8 mouse cellular contexts compared by ENCODE assay signal in the genomic region with DNA sequence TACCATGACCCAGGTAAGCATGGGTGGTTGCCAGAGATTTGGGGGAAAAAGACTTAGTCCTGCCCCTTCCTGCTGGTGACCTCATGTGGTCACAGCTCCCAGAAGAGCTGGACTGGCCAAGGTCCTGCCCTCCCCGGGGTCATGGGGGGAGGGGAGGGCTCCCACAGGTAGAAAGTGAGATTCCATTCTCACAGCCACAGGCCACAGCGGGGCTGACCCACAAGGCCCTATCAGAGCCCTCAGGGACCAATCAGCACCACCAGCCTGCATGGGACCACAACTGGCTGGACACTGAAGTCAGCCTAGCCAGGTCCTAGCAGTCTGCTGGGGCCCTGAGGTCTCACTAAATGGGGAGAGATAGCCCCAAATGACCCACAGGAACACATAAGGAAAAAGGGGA.
DNase-seq lines count a peak whose midpoint lies in the region; ATAC-seq lines count a peak whose summit lies in the region.

No protein-coding gene starts in this region.

- H3K9me3 ChIP-seq in heart, embryonic 15.5 days (replicated peaks), result no peaks in the 10 kb centered on the region
- H3K9me3 ChIP-seq in embryonic facial prominence, embryonic 12.5 days, result no peaks in the 10 kb centered on the region
- no peaks in the 10 kb centered on the region for H3K9me3 ChIP-seq in hindbrain, embryonic 16.5 days (ENCODE audit: control insufficient read depth, low read length)
- no peaks in the 10 kb centered on the region for H3K9me3 ChIP-seq in midbrain, embryonic 15.5 days

- DNase-seq in heart, postnatal 25 days (ENCODE audit: low spot score), result no peak
- no peak for DNase-seq in spleen, adult 12 weeks (ENCODE audit: low spot score)
- no peak for DNase-seq in left cerebral cortex, postnatal 25 days (ENCODE audit: low spot score in 2 of 2)
- no peak for DNase-seq in urinary bladder, postnatal 4 days (ENCODE audit: low spot score in 2 of 2)

- peak overlapping the region; percentile 59; the same call in 1 of the 2 replicates for H3K4me3 ChIP-seq in heart, embryonic 15.5 days
- peak overlapping the region; percentile 40; the same call in 1 of the 2 replicates for H3K4me3 ChIP-seq in embryonic facial prominence, embryonic 12.5 days
- no peak overlapping the region for H3K4me3 ChIP-seq in hindbrain, embryonic 16.5 days (ENCODE audit: low read length)
- H3K4me3 ChIP-seq in midbrain, embryonic 15.5 days, result no peak overlapping the region

- no peaks in the 10 kb centered on the region for H3K36me3 ChIP-seq in heart, embryonic 15.5 days
- H3K36me3 ChIP-seq in embryonic facial prominence, embryonic 12.5 days, result no peaks in the 10 kb centered on the region
- no peaks in the 10 kb centered on the region for H3K36me3 ChIP-seq in hindbrain, embryonic 16.5 days (ENCODE audit: control insufficient read depth, insufficient read depth, low read length)
- no peaks in the 10 kb centered on the region for H3K36me3 ChIP-seq in midbrain, embryonic 15.5 days (replicated peaks)

- no peaks in the 10 kb centered on the region for H3K27me3 ChIP-seq in heart, embryonic 15.5 days
- no peaks in the 10 kb centered on the region for H3K27me3 ChIP-seq in embryonic facial prominence, embryonic 12.5 days
- H3K27me3 ChIP-seq in hindbrain, embryonic 16.5 days (replicated peaks; ENCODE audit: control insufficient read depth, insufficient read depth, low read length), result no peaks in the 10 kb centered on the region
- no peaks in the 10 kb centered on the region for H3K27me3 ChIP-seq in midbrain, embryonic 15.5 days (replicated peaks)

- 25% methylated on average over 2 of the region's 2 CpGs for WGBS in heart, embryonic 15.5 days
- WGBS in embryonic facial prominence, embryonic 12.5 days, result 49% methylated on average over 2 of the region's 2 CpGs
- WGBS in hindbrain, embryonic 16.5 days, result 58% methylated on average over 2 of the region's 2 CpGs
- 71% methylated on average over 2 of the region's 2 CpGs for WGBS in midbrain, embryonic 15.5 days

- peak overlapping the region; percentile 99 for H3K27ac ChIP-seq in heart, embryonic 15.5 days
- peak overlapping the region; percentile 99 for H3K27ac ChIP-seq in embryonic facial prominence, embryonic 12.5 days
- peak overlapping the region; percentile 99 for H3K27ac ChIP-seq in hindbrain, embryonic 16.5 days (ENCODE audit: low read depth, low read length)
- H3K27ac ChIP-seq in midbrain, embryonic 15.5 days, result peak overlapping the region; percentile 99

- intact Hi-C loops in heart, postnatal 25 days (cut with DNase I), result loop anchor here (5.0 kb wide), 1 partner anchor 150 kb away; no protein-coding TSS in a partner anchor
- intact Hi-C loops in left cerebral cortex, postnatal 25 days (cut with DNase I), result loop anchor here (5.0 kb wide), 1 partner anchor 190 kb away; no protein-coding TSS in a partner anchor

- no peak for ATAC-seq in heart, embryonic 15.5 days (replicated peaks; ENCODE audit: insufficient number of reproducible peaks, insufficient read depth, low FRiP score, low read depth)
- ATAC-seq in embryonic facial prominence, embryonic 12.5 days (ENCODE audit: insufficient number of reproducible peaks, insufficient read depth, low FRiP score, low TSS enrichment), result no peak
- no peak for ATAC-seq in hindbrain, embryonic 16.5 days
- ATAC-seq in midbrain, embryonic 15.5 days (replicated peaks), result no peak

- peak overlapping the region; percentile 81 for H3K4me2 ChIP-seq in heart, embryonic 15.5 days
- peak overlapping the region; percentile 62 for H3K4me2 ChIP-seq in embryonic facial prominence, embryonic 12.5 days (replicated peaks)
- peak overlapping the region; percentile 80 for H3K4me2 ChIP-seq in hindbrain, embryonic 16.5 days (ENCODE audit: low read length)
- peak overlapping the region; percentile 74 for H3K4me2 ChIP-seq in midbrain, embryonic 15.5 days

- H3K9ac ChIP-seq in heart, embryonic 15.5 days, result no peak overlapping the region
- H3K9ac ChIP-seq in embryonic facial prominence, embryonic 12.5 days, result no peak overlapping the region
- H3K9ac ChIP-seq in hindbrain, embryonic 16.5 days (ENCODE audit: low read depth, low read length), result peak overlapping the region; percentile 25; the same call in 1 of the 2 replicates
- H3K9ac ChIP-seq in midbrain, embryonic 15.5 days, result no peak overlapping the region

- H3K4me1 ChIP-seq in heart, embryonic 15.5 days (replicated peaks), result peaks cover 32% of the 10 kb centered on the region
- peaks cover 17% of the 10 kb centered on the region for H3K4me1 ChIP-seq in embryonic facial prominence, embryonic 12.5 days
- H3K4me1 ChIP-seq in hindbrain, embryonic 16.5 days (ENCODE audit: control insufficient read depth, insufficient read depth, low read depth, low read length), result peaks cover 29% of the 10 kb centered on the region
- H3K4me1 ChIP-seq in midbrain, embryonic 15.5 days, result peaks cover 34% of the 10 kb centered on the region

Comparison
In these comparisons a context has a peak if more than half of its experiments do, and no peak if none do; other contexts are left out.
1. H3K4me3 ChIP-seq: peak in heart, embryonic 15.5 days (single experiment) and embryonic facial prominence, embryonic 12.5 days (single experiment); none in hindbrain, embryonic 16.5 days (single experiment) and midbrain, embryonic 15.5 days (single experiment).
2. Peak in every context shown above with its lines, with median percentiles within 50 percentile points of each other: H3K27ac ChIP-seq and H3K4me2 ChIP-seq.